In genomic region chr11:114791351-114791889, GRCm38 (mm10) we compare ENCODE assay signal across 9 mouse cellular contexts. TPM values are rescaled to one million over a fixed set of nuclear protein-coding genes. Genes with fewer than 3 reads are reported as not detected.
DNase-seq lines count a peak whose midpoint lies in the region; ATAC-seq and TF ChIP-seq lines count a peak whose summit lies in the region.
"Had no signal": no experiment of that assay in that cellular context is flagged by ENCODE, and none has a peak within 500 bp of the region (broad histone marks: within the 10 kb centered on the region; RNA-seq: fewer than 3 reads in every experiment).

No protein-coding gene starts in this region.

- no peak overlapping the region for H3K27ac ChIP-seq in heart, embryonic 13.5 days (replicated peaks)
- no peak overlapping the region for H3K27ac ChIP-seq in ES-Bruce4 (ENCODE audit: insufficient read depth, low read length)
- H3K27ac ChIP-seq in forebrain, embryonic 11.5 days (ENCODE audit: low read depth, low read length), result no peak overlapping the region
- no peak overlapping the region for H3K27ac ChIP-seq in liver, embryonic 14.5 days

- DNase-seq in heart, adult 8-10 months (ENCODE audit: low spot score), result no peak
- DNase-seq in forebrain, embryonic 11.5 days (ENCODE audit: low spot score), result no peak
- no peak for DNase-seq in liver, embryonic 14.5 days (ENCODE audit: low read depth in 3 of 3, low spot score in 3 of 3)
- no peak for DNase-seq in urinary bladder, postnatal 36 days (ENCODE audit: low spot score in 2 of 2)
- no peak for DNase-seq in adrenal gland, postnatal 4 days (ENCODE audit: low spot score in 2 of 2)
- no peak for DNase-seq in lung, adult 2 months

- no peaks in the 10 kb centered on the region for H3K9me3 ChIP-seq in heart, embryonic 13.5 days
- no peaks in the 10 kb centered on the region for H3K9me3 ChIP-seq in ES-Bruce4 (replicated peaks; ENCODE audit: control insufficient read depth, insufficient read depth, low read length, poor library complexity, severe bottlenecking)
- H3K9me3 ChIP-seq in forebrain, embryonic 11.5 days (ENCODE audit: control insufficient read depth, low read length), result no peaks in the 10 kb centered on the region
- no peaks in the 10 kb centered on the region for H3K9me3 ChIP-seq in liver, embryonic 14.5 days (ENCODE audit: control insufficient read depth, low read length)

- TF ChIP-seq POLR2A in ES-Bruce4 (IDR thresholded peaks at IDR 0.05; ENCODE audit: insufficient read depth, low read length), result no peak
- TF ChIP-seq POLR2A in lung, adult 2 months (IDR thresholded peaks at IDR 0.05; ENCODE audit: borderline replicate concordance, extremely low read depth, low read depth, low read length), result no peak

- peak overlapping the region; percentile 53 for H3K4me3 ChIP-seq in heart, embryonic 13.5 days
- peak overlapping the region; percentile 59 for H3K4me3 ChIP-seq in ES-Bruce4 (ENCODE audit: low read depth, low read length)
- H3K4me3 ChIP-seq in forebrain, embryonic 11.5 days (ENCODE audit: low read depth, low read length), result peak overlapping the region; percentile 40
- H3K4me3 ChIP-seq in liver, embryonic 14.5 days (ENCODE audit: insufficient read depth in 1 of 2, low read depth in 2 of 2, low read length in 2 of 2), result peak overlapping the region in 1 of 2 experiments; percentile 2; a peak in 1 of 4 replicates
- no peak overlapping the region for H3K4me3 ChIP-seq in lung, adult 2 months (replicated peaks; ENCODE audit: extremely low read depth, low read depth, low read length)

- H3K36me3 ChIP-seq in heart, embryonic 13.5 days, result no peaks in the 10 kb centered on the region
- H3K36me3 ChIP-seq in ES-Bruce4 (ENCODE audit: control insufficient read depth, insufficient read depth, low read length, poor library complexity, severe bottlenecking), result no peaks in the 10 kb centered on the region
- H3K36me3 ChIP-seq in forebrain, embryonic 11.5 days (ENCODE audit: control insufficient read depth, insufficient read depth, low read length), result no peaks in the 10 kb centered on the region
- no peaks in the 10 kb centered on the region for H3K36me3 ChIP-seq in liver, embryonic 14.5 days (replicated peaks; ENCODE audit: control insufficient read depth, insufficient read depth, low read depth)

- H3K4me1 ChIP-seq in heart, embryonic 13.5 days, result peaks cover 28% of the 10 kb centered on the region
- H3K4me1 ChIP-seq in ES-Bruce4 (ENCODE audit: control insufficient read depth, insufficient read depth, low read length), result peaks cover 10% of the 10 kb centered on the region
- peaks cover 41% of the 10 kb centered on the region for H3K4me1 ChIP-seq in forebrain, embryonic 11.5 days (replicated peaks; ENCODE audit: control insufficient read depth, insufficient read depth, low read length)
- no peaks in the 10 kb centered on the region for H3K4me1 ChIP-seq in liver, embryonic 14.5 days (replicated peaks; ENCODE audit: control insufficient read depth in 2 of 2, insufficient read depth in 2 of 2, low read length in 1 of 2)
- 0 out of 2 replicates have a peak, but pooled peaks cover 3% of the 10 kb centered on the region for H3K4me1 ChIP-seq in lung, adult 2 months (ENCODE audit: control insufficient read depth, insufficient read depth, low read length)

- peaks cover 97% of the 10 kb centered on the region for H3K27me3 ChIP-seq in heart, embryonic 13.5 days (replicated peaks)
- peaks cover 4% of the 10 kb centered on the region; the same call in 1 of the 2 replicates for H3K27me3 ChIP-seq in ES-Bruce4 (ENCODE audit: control insufficient read depth, insufficient read depth, low read length, poor library complexity, severe bottlenecking)
- H3K27me3 ChIP-seq in forebrain, embryonic 11.5 days (ENCODE audit: control insufficient read depth, insufficient read depth, low read length), result peaks cover 51% of the 10 kb centered on the region
- peaks cover 49% of the 10 kb centered on the region for H3K27me3 ChIP-seq in liver, embryonic 14.5 days (ENCODE audit: control insufficient read depth, insufficient read depth, low read length)

- no peak for TF ChIP-seq EP300 in ES-Bruce4 (IDR thresholded peaks at IDR 0.05; ENCODE audit: insufficient read depth, low read depth, low read length)
- no peak for TF ChIP-seq EP300 in liver, embryonic 14.5 days (IDR thresholded peaks at IDR 0.05; ENCODE audit: low read depth)

- no peak for ATAC-seq in heart, embryonic 13.5 days (ENCODE audit: extremely low read depth, insufficient number of reproducible peaks, low FRiP score, low TSS enrichment)
- no peak for ATAC-seq in forebrain, embryonic 11.5 days (replicated peaks; ENCODE audit: low FRiP score)
- ATAC-seq in liver, embryonic 14.5 days (ENCODE audit: insufficient read depth), result no peak

- peak overlapping the region; percentile 84 for H3K4me2 ChIP-seq in heart, embryonic 13.5 days
- H3K4me2 ChIP-seq in forebrain, embryonic 11.5 days (ENCODE audit: low read depth, low read length, severe bottlenecking), result peak overlapping the region; percentile 87
- peak overlapping the region; percentile 39; the same call in 1 of the 2 replicates for H3K4me2 ChIP-seq in liver, embryonic 14.5 days (ENCODE audit: low read depth)

- peak overlapping the region; percentile 53 for H3K9ac ChIP-seq in heart, embryonic 13.5 days
- H3K9ac ChIP-seq in ES-Bruce4 (ENCODE audit: low read depth, poor library complexity, severe bottlenecking), result peak overlapping the region; percentile 50
- H3K9ac ChIP-seq in forebrain, embryonic 11.5 days (ENCODE audit: low read length), result peak overlapping the region; percentile 57
- no peak overlapping the region for H3K9ac ChIP-seq in liver, embryonic 14.5 days (replicated peaks)

- no peak for TF ChIP-seq CTCF in ES-Bruce4 (IDR thresholded peaks at IDR 0.05; ENCODE audit: low read depth, low read length)
- no peak for TF ChIP-seq CTCF in liver, embryonic 14.5 days (IDR thresholded peaks at IDR 0.05; ENCODE audit: low read depth)
- no peak for TF ChIP-seq CTCF in lung, adult 2 months (IDR thresholded peaks at IDR 0.05; ENCODE audit: insufficient read depth, low read length)

- 3% methylated on average over 50 of the region's 50 CpGs for WGBS in heart, embryonic 13.5 days
- WGBS in forebrain, embryonic 11.5 days, result 5% methylated on average over 50 of the region's 50 CpGs
- WGBS in liver, embryonic 14.5 days (ENCODE audit: insufficient replicate concordance), result 4% methylated on average over 50 of the region's 50 CpGs
- 3% methylated on average over 50 of the region's 50 CpGs for WGBS in lung, adult 2 months

RNA-seq across cellular contexts. Expression of gene Btbd17, which starts 4.3 kb away (rescaled TPM):
- 0.24 TPM in 1 of 2 replicates, not detected in the other for polyA plus RNA-seq in heart, embryonic 13.5 days (2015; fragmentation: Nextera tagmentation; extraction: Ambion mirVana)
- total RNA-seq in heart, adult 8-10 months (2022), result not detected
- polyA plus RNA-seq in ES-Bruce4 (2011; ENCODE audit: insufficient read depth, insufficient read length, low read depth, missing spikeins), result 0.93 TPM in 1 of 2 replicates, not detected in the other
- polyA plus RNA-seq in forebrain, embryonic 11.5 days (2014; fragmentation: Nextera tagmentation; extraction: Ambion mirVana), result 42.2 and 47.3 TPM in 2 replicates
- polyA plus RNA-seq in liver, embryonic 14.5 days (2012; rRNA removed), result 0.10 TPM in 1 of 2 replicates, not detected in the other
- polyA plus RNA-seq in liver, embryonic 14.5 days (2014; fragmentation: Nextera tagmentation; extraction: Ambion mirVana), result not detected in 2 replicates
- total RNA-seq in adrenal gland, postnatal 4 days (2021), result under 1 TPM; 0.50 to 0.59 TPM
- 0.54 and 0.59 TPM in 2 replicates for polyA plus RNA-seq in lung, adult 2 months (2012; rRNA removed)
- total RNA-seq: CH12.LX had no signal

RNA-seq across cellular contexts. Expression of gene Gpr142, which starts 7.3 kb away (rescaled TPM):
- not detected in 2 replicates for polyA plus RNA-seq in heart, embryonic 13.5 days (2015; fragmentation: Nextera tagmentation; extraction: Ambion mirVana)
- not detected for total RNA-seq in heart, adult 8-10 months (2022)
- polyA plus RNA-seq in ES-Bruce4 (2011; ENCODE audit: insufficient read depth, insufficient read length, low read depth, missing spikeins), result not detected in 2 replicates
- polyA plus RNA-seq in forebrain, embryonic 11.5 days (2014; fragmentation: Nextera tagmentation; extraction: Ambion mirVana), result not detected in 2 replicates
- polyA plus RNA-seq in liver, embryonic 14.5 days (2012; rRNA removed), result 0.04 TPM in 1 of 2 replicates, not detected in the other
- polyA plus RNA-seq in liver, embryonic 14.5 days (2014; fragmentation: Nextera tagmentation; extraction: Ambion mirVana), result not detected in 2 replicates
- total RNA-seq in adrenal gland, postnatal 4 days (2021), result under 1 TPM in 1 of 2 experiments, not detected in 1; 0.36 TPM
- not detected in 2 replicates for polyA plus RNA-seq in lung, adult 2 months (2012; rRNA removed)
- total RNA-seq: CH12.LX had no signal

RNA-seq across cellular contexts. Expression of gene Kif19a, which starts 26.2 kb away (rescaled TPM):
- 0.17 TPM in 1 of 2 replicates, not detected in the other for polyA plus RNA-seq in heart, embryonic 13.5 days (2015; fragmentation: Nextera tagmentation; extraction: Ambion mirVana)
- under 1 TPM; 0.25 to 0.80 (median 0.42) TPM for total RNA-seq in heart, adult 8-10 months (2022)
- 1.0 and 1.4 TPM in 2 replicates for polyA plus RNA-seq in ES-Bruce4 (2011; ENCODE audit: insufficient read depth, insufficient read length, low read depth, missing spikeins)
- 0.83 and 1.2 TPM in 2 replicates for polyA plus RNA-seq in forebrain, embryonic 11.5 days (2014; fragmentation: Nextera tagmentation; extraction: Ambion mirVana)
- polyA plus RNA-seq in liver, embryonic 14.5 days (2012; rRNA removed), result 0.09 and 0.10 TPM in 2 replicates
- polyA plus RNA-seq in liver, embryonic 14.5 days (2014; fragmentation: Nextera tagmentation; extraction: Ambion mirVana), result not detected in 2 replicates
- 1 to 10 TPM in 1 of 2 experiments, under 1 TPM in 1; 0.99 to 1.6 TPM for total RNA-seq in adrenal gland, postnatal 4 days (2021)
- polyA plus RNA-seq in lung, adult 2 months (2012; rRNA removed), result 8.9 and 9.2 TPM in 2 replicates

RNA-seq across cellular contexts. Expression of gene Gprc5c, which starts 59.5 kb away (rescaled TPM):
- polyA plus RNA-seq in heart, embryonic 13.5 days (2015; fragmentation: Nextera tagmentation; extraction: Ambion mirVana), result 20.6 and 20.7 TPM in 2 replicates
- total RNA-seq in heart, adult 8-10 months (2022), result 1 to 10 TPM; 7.3 to 9.6 (median 9.1) TPM
- 48.8 and 57.0 TPM in 2 replicates for polyA plus RNA-seq in ES-Bruce4 (2011; ENCODE audit: insufficient read depth, insufficient read length, low read depth, missing spikeins)
- 14.1 and 14.4 TPM in 2 replicates for polyA plus RNA-seq in forebrain, embryonic 11.5 days (2014; fragmentation: Nextera tagmentation; extraction: Ambion mirVana)
- 4.8 and 5.0 TPM in 2 replicates for polyA plus RNA-seq in liver, embryonic 14.5 days (2012; rRNA removed)
- polyA plus RNA-seq in liver, embryonic 14.5 days (2014; fragmentation: Nextera tagmentation; extraction: Ambion mirVana), result 8.0 and 9.8 TPM in 2 replicates
- 10 to 100 TPM; 17.6 to 41.1 TPM for total RNA-seq in adrenal gland, postnatal 4 days (2021)
- polyA plus RNA-seq in lung, adult 2 months (2012; rRNA removed), result 14.3 and 18.2 TPM in 2 replicates
- total RNA-seq: CH12.LX had no signal

Comparison
In these comparisons a context has a peak if more than half of its experiments do, and no peak if none do; other contexts are left out.
1. RNA of gene Btbd17, which starts 4.3 kb away (polyA plus RNA-seq): 42.2 to 47.3 TPM in forebrain, embryonic 11.5 days; 0.54 to 0.59 TPM in lung, adult 2 months, 0.93 TPM in ES-Bruce4, 0.24 TPM in heart, embryonic 13.5 days and 0.10 TPM in liver, embryonic 14.5 days; every median in the first group is over 10 times any median in the second.
2. Peak in every context shown above with its lines, with median percentiles within 50 percentile points of each other: H3K4me2 ChIP-seq.